Comparison of ENCODE assay signal across 10 mouse cellular contexts in the genomic region with DNA sequence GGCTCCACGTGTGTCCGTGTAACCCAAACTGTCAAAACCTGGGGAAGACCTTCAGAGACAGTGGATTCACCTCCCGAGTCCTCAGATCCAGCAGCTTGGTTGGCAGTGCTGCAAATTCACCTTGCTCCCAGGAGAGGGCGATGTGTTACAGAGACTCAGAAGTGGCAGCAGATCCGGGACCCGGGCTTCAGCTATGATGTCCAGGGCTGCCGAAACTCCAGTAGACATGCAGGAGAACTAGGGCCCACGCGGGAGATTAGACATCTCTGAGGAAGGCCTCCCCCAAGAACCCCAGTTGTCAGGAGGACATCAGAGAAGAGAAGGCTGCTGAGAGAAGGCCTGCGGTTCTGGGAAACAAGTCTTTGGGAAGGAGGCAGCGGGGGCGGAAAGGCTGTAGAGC. TPM values are rescaled to one million over a fixed set of nuclear protein-coding genes. Genes with fewer than 3 reads are reported as not detected.
DNase-seq lines count a peak whose midpoint lies in the region; ATAC-seq and TF ChIP-seq lines count a peak whose summit lies in the region.
"Had no signal": no experiment of that assay in that cellular context is flagged by ENCODE, and none has a peak within 500 bp of the region (broad histone marks: within the 10 kb centered on the region; RNA-seq: fewer than 3 reads in every experiment).

No protein-coding gene starts in this region.

- TF ChIP-seq POLR2A in small intestine, adult 2 months (IDR thresholded peaks at IDR 0.05; ENCODE audit: low read depth, low read length), result no peak

- no peak for ATAC-seq in kidney, embryonic 16.5 days (ENCODE audit: low FRiP score, low TSS enrichment)
- ATAC-seq: Patski had no signal

- H3K9ac ChIP-seq in kidney, embryonic 16.5 days (replicated peaks; ENCODE audit: low read length), result no peak overlapping the region
- H3K9ac ChIP-seq: limb, embryonic 13.5 days had no signal

- H3K4me3 ChIP-seq in kidney, embryonic 16.5 days (ENCODE audit: low read length), result no peak overlapping the region
- H3K4me3 ChIP-seq in small intestine, adult 2 months (ENCODE audit: low read depth, low read length), result no peak overlapping the region
- H3K4me3 ChIP-seq: limb, embryonic 13.5 days had no signal

- no peak overlapping the region for H3K27ac ChIP-seq in kidney, embryonic 16.5 days (ENCODE audit: low read length)
- H3K27ac ChIP-seq in small intestine, adult 2 months (ENCODE audit: insufficient read depth, low read depth, low read length), result no peak overlapping the region
- H3K27ac ChIP-seq: limb, embryonic 13.5 days had no signal

- H3K27me3 ChIP-seq in kidney, embryonic 16.5 days (ENCODE audit: insufficient read depth, low read length), result peaks cover 37% of the 10 kb centered on the region
- peaks cover 28% of the 10 kb centered on the region for H3K27me3 ChIP-seq in small intestine, adult 2 months (ENCODE audit: control insufficient read depth, insufficient read depth, low read length)

- 19% methylated on average over 12 of the region's 12 CpGs for WGBS in kidney, embryonic 16.5 days
- 24% methylated on average over 12 of the region's 12 CpGs for WGBS in small intestine, adult 2 months

- peaks cover 3% of the 10 kb centered on the region; the same call in 1 of the 2 replicates for H3K4me1 ChIP-seq in kidney, embryonic 16.5 days (ENCODE audit: insufficient read depth, low read length)
- no peaks in the 10 kb centered on the region for H3K4me1 ChIP-seq in small intestine, adult 2 months (ENCODE audit: control insufficient read depth, insufficient read depth, insufficient read length, low read length)
- H3K4me1 ChIP-seq: limb, embryonic 13.5 days had no signal

- TF ChIP-seq CTCF in small intestine, adult 2 months (IDR thresholded peaks at IDR 0.05; ENCODE audit: extremely low read depth, insufficient read length, insufficient replicate concordance, low read depth, low read length), result peak; percentile 66; the same call in 1 of the 2 replicates

- peak; percentile 53 for DNase-seq in kidney, adult 11 months
- DNase-seq in c-Kit-positive CD71-negative TER-119-negative erythroid progenitor cells, embryonic 14.5 days (ENCODE audit: low read depth), result peak; percentile 56
- DNase-seq in fibroblast of lung, adult 2 months (ENCODE audit: low read depth), result peak; percentile 14
- peak; percentile 45 for DNase-seq in heart, postnatal 25 days (ENCODE audit: low spot score)
- DNase-seq in layer of hippocampus, postnatal 10 days (ENCODE audit: low spot score in 2 of 2), result peak; percentile 81 to 83
- peak; percentile 51 to 67 for DNase-seq in lung, postnatal 4 days

- intact Hi-C loops in heart, postnatal 25 days (cut with DNase I), result no loop called here

- no peaks in the 10 kb centered on the region for H3K9me3 ChIP-seq in kidney, embryonic 16.5 days (ENCODE audit: low read length)
- H3K9me3 ChIP-seq: limb, embryonic 13.5 days had no signal

- no peaks in the 10 kb centered on the region for H3K36me3 ChIP-seq in kidney, embryonic 16.5 days (ENCODE audit: insufficient read depth, low read length)
- no peaks in the 10 kb centered on the region for H3K36me3 ChIP-seq in small intestine, adult 2 months (ENCODE audit: control insufficient read depth, insufficient read depth, low read length)
- H3K36me3 ChIP-seq: limb, embryonic 13.5 days had no signal

- no peak overlapping the region for H3K4me2 ChIP-seq in kidney, embryonic 16.5 days (replicated peaks; ENCODE audit: low read depth, low read length)
- H3K4me2 ChIP-seq: limb, embryonic 13.5 days had no signal

RNA-seq across cellular contexts. Expression of gene Slc22a12, which starts 50.7 kb away (rescaled TPM):
- polyA plus RNA-seq in kidney, embryonic 16.5 days (2015; fragmentation: Nextera tagmentation; extraction: Ambion mirVana), result 27.4 and 27.7 TPM in 2 replicates
- total RNA-seq in heart, postnatal 25 days (2021), result not detected
- total RNA-seq in layer of hippocampus, postnatal 10 days (2021), result 1 to 10 TPM in 1 of 2 experiments, under 1 TPM in 1; 0.71 to 1.3 TPM
- not detected in 2 replicates for polyA plus RNA-seq in small intestine, adult 2 months (2012; rRNA removed)
- polyA plus RNA-seq: limb, embryonic 13.5 days; Patski had no signal

Comparison
In these comparisons a context has a peak if more than half of its experiments do, and no peak if none do; other contexts are left out.
1. DNase-seq: peak in every context shown above with its lines; median percentile 82 in layer of hippocampus, postnatal 10 days; 59 in lung, postnatal 4 days; 56 in c-Kit-positive CD71-negative TER-119-negative erythroid progenitor cells, embryonic 14.5 days; 53 in kidney, adult 11 months; 45 in heart, postnatal 25 days; 14 in fibroblast of lung, adult 2 months.